Mouse (Mus musculus): ENCODE measurements around the gene Cdc20b. TPM values are rescaled to one million over a fixed set of nuclear protein-coding genes. Genes with fewer than 3 reads are reported as not detected.

Cdc20b gene
- not detected in 2 replicates for polyA plus RNA-seq (2015; fragmentation: Nextera tagmentation; extraction: Ambion mirVana)

DNA sequence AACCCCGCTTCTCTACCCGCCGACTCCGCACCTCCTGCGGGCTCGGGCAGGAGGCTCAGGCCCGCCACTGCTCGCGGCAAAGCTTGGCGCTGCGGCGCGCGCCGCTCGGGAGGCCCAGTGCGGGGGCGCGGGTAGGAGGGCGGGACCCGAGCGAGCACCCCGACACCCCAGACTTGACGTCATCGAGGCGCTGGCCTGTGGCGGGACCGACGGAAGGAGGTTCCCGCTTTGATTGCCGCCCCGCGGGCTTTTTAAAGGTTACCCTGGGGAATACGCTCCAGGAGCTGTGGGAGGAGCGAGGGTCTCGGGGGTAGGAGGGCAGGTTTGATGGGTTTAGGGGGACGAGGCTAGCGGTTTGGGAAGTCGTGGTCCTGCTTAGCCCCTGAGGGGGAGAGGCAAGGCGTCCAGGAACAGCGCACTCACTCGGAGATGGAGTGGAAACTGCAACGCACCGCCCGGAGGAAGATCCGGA, at the start of gene Cdc20b:
TSS of gene Cdc20b (plus strand) at position 162 of the 472 bp plus-strand sequence.

DNA sequence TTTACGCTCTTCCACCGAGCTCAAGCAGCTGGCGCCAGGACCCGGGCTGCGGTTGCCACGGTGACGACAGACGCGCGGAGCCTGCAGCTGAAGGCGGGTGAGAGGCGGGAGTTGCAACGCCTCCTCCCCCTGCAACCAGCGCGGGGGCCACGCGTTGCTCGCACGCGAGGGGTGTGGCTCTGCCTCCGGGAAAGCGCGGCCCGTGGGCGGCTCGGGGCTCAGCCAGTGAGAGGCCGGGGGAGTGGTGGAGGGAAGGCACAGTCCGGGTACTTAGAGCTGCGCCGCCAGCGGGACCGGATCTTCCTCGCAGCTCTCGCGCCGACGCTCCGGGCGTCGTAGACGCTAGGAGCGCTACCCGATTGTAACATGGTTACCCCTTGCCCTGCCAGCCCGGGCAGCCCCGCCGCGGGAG, 47.4 kb upstream of the Cdc20b start, which contains the start of gene Ccno:
TSS of gene Ccno (plus strand) at position 271 of the 412 bp plus-strand sequence.

GRCm38 (mm10) chr13:112993531-112994152, 41.3 kb upstream of the Cdc20b start, which contains the start of gene Mcidas:
TSS of gene Mcidas (plus strand) at chr13:112993845.

DNA sequence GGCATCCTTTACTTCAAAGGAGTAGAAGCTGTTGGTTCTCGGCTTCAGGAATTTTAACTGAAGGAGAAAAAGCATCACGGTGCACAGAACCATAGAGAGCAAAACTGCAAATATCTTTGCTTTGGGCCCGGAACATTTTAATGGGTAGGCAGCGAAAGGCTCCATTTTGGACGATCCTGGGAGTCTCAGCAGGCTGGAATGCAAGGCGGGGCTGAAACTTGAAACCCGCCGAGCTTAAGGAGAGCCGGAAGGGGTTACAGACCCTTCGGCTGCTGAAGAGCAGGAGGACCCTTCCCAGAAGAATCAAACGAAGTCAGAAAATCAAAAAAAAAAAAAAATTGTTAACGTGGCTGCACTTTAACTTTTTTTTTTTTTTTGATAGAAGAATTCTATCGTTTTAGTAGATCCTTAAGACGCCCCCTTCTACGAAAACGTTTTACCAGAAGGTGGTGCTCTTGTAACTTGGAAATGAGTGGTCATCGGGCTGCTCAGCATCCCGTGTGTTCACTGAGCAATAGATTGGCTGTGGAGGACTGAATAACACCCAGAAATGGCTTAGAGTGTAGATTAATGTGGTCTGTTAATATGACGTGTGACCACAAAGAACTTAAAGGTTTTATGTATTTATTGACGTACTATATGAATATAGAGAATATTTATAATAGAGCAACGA, 11.4 kb downstream of the Cdc20b start, which contains the start of gene Gpx8:
TSS of gene Gpx8 (minus strand) at position 200 of the 673 bp plus-strand sequence.

DNA sequence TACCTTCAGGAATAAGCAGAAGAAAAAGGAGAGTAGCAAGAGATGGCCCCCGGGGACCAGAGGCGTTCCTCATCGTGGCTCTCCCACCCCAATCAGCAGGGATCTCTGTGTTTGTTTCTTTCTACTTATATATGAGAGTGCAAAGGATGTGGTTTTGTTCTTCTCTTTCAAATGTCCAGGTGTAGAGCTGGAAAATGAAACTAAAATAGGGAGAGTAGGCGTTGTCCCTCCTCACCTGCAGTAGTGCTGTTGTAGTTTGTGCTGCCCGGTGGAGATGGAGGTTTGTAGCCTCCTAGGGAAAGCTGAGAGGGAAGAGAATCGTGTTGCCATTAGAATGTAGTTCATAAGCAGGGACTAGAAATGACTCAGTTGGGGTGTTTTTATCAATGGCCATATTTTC, 66.0 kb downstream of the Cdc20b start, which contains the start of gene Gzma:
TSS of gene Gzma (minus strand) at position 103 of the 400 bp plus-strand sequence.

MicroRNAs within 50 kb of the gene (microRNA counts, 519-probe panel; counts per million panel counts)
- microRNA mmu-miR-449a (296 counts per million, percentile 58 among the panel's probes with 10 or more counts), microRNA mmu-miR-449b (296 counts per million, percentile 58 among the panel's probes with 10 or more counts), microRNA mmu-miR-449c (296 counts per million, percentile 58 among the panel's probes with 10 or more counts)

Small RNA genes lying within 50 kb of the gene (microRNA-seq; reads per million reads assigned to microRNA genes)
- gene Mir449a (33.1 to 36.7 reads per million in 2 experiments), gene Mir449b (0 to 0.10 reads per million in 2 experiments), gene Mir449c (0 reads per million in 2 experiments)

Other genes starting within 250 kb of the Cdc20b start
- gene Plpp1, start 234.3 kb upstream of the Cdc20b start, polyA plus RNA-seq (2015; fragmentation: Nextera tagmentation; extraction: Ambion mirVana) = 169 and 173 TPM in 2 replicates
- gene Mtrex, start 107.7 kb upstream of the Cdc20b start, polyA plus RNA-seq (2015; fragmentation: Nextera tagmentation; extraction: Ambion mirVana) = 24.7 and 25.8 TPM in 2 replicates
- gene Dhx29, start 107.7 kb upstream of the Cdc20b start, polyA plus RNA-seq (2015; fragmentation: Nextera tagmentation; extraction: Ambion mirVana) = 10.7 and 12.0 TPM in 2 replicates
- gene Ccno, start 47.3 kb upstream of the Cdc20b start, polyA plus RNA-seq (2015; fragmentation: Nextera tagmentation; extraction: Ambion mirVana) = 0.15 and 0.24 TPM in 2 replicates
- not detected in 2 replicates for gene Mcidas, start 41.3 kb upstream of the Cdc20b start, polyA plus RNA-seq (2015; fragmentation: Nextera tagmentation; extraction: Ambion mirVana)
- 70.2 and 104 TPM in 2 replicates for gene Gpx8, start 11.3 kb downstream of the Cdc20b start, polyA plus RNA-seq (2015; fragmentation: Nextera tagmentation; extraction: Ambion mirVana)
- 0.33 and 0.40 TPM in 2 replicates for gene Gzma, start 65.9 kb downstream of the Cdc20b start, polyA plus RNA-seq (2015; fragmentation: Nextera tagmentation; extraction: Ambion mirVana)
- 1.1 and 1.3 TPM in 2 replicates for gene Esm1, start 174.5 kb downstream of the Cdc20b start, polyA plus RNA-seq (2015; fragmentation: Nextera tagmentation; extraction: Ambion mirVana)
- gene Gzmk, start 190.8 kb downstream of the Cdc20b start, polyA plus RNA-seq (2015; fragmentation: Nextera tagmentation; extraction: Ambion mirVana) = not detected in 2 replicates

Measured in skeletal muscle tissue, postnatal 0 days (tissue).